Mouse (Mus musculus): ENCODE measurements around the gene Pgm5.

GRCm38 (mm10) chr19:24806013-24806412 lies 55.6 kb downstream of the Pgm5 start:
- no peak for TF ChIP-seq POLR2A (IDR thresholded peaks at IDR 0.05; ENCODE audit: borderline replicate concordance, low read depth, low read length)
- no peak for TF ChIP-seq CTCF (IDR thresholded peaks at IDR 0.05; ENCODE audit: low read depth, low read length)

Measured in bone marrow macrophage, adult 2 months (primary cell).